In genomic region chr7:71472384-71473141, GRCm38 (mm10) we compare ENCODE assay signal across 10 mouse cellular contexts.
DNase-seq lines count a peak whose midpoint lies in the region; TF ChIP-seq lines count a peak whose summit lies in the region.
"Had no signal": no experiment of that assay in that cellular context is flagged by ENCODE, and none has a peak within 500 bp of the region (broad histone marks: within the 10 kb centered on the region; RNA-seq: fewer than 3 reads in every experiment).

No protein-coding gene starts in this region.

- no peaks in the 10 kb centered on the region for H3K36me3 ChIP-seq in kidney, adult 2 months (ENCODE audit: control insufficient read depth, insufficient read depth, low read length)

- H3K27ac ChIP-seq in kidney, adult 2 months (ENCODE audit: insufficient read depth, low read depth, low read length): peak overlapping the region; percentile 69

- H3K4me1 ChIP-seq in kidney, adult 2 months (ENCODE audit: control insufficient read depth, insufficient read depth, low read length): peaks cover 4% of the 10 kb centered on the region; the same call in 1 of the 2 replicates

- DNase-seq in cerebellum, postnatal 10 days: peak; percentile 53 to 55
- DNase-seq in cerebellum, adult 8-10 months: no peak
- DNase-seq in kidney, adult 2 months: no peak
- DNase-seq in kidney, postnatal 14 days: no peak
- peak; percentile 6 for DNase-seq in right cerebral cortex, adult 18-20 months
- DNase-seq in right cerebral cortex, adult 2 months (ENCODE audit: low spot score in 2 of 2): no peak
- DNase-seq in telencephalon, adult 2 months (ENCODE audit: low read depth, low spot score): peak; percentile 5
- DNase-seq in adrenal gland, postnatal 10 days: no peak
- DNase-seq: retina, postnatal 1 day had no signal

- no peak overlapping the region for H3K4me3 ChIP-seq in kidney, adult 2 months (ENCODE audit: insufficient read depth, low read depth, low read length)
- H3K4me3 ChIP-seq: megakaryocyte, embryonic 14.5 days had no signal

- no peaks in the 10 kb centered on the region; the same call in 1 of the 2 replicates for H3K27me3 ChIP-seq in kidney, adult 2 months (replicated peaks; ENCODE audit: control insufficient read depth, insufficient read depth, low read length)

- TF ChIP-seq POLR2A in kidney, adult 2 months (IDR thresholded peaks at IDR 0.05; ENCODE audit: low read depth, low read length): no peak

- no peak for TF ChIP-seq CTCF in kidney, adult 2 months (conservative IDR thresholded peaks at IDR 0.05; ENCODE audit: insufficient read depth, insufficient read length, low read depth, low read length)

- 54% methylated on average over 12 of the region's 12 CpGs for WGBS in kidney, adult 2 months

Comparison
In these comparisons a context has a peak if more than half of its experiments do, and no peak if none do; other contexts are left out.
1. DNase-seq: peak in cerebellum, postnatal 10 days (2 of 2), right cerebral cortex, adult 18-20 months (single experiment) and telencephalon, adult 2 months (single experiment); none in cerebellum, adult 8-10 months (single experiment), kidney, adult 2 months (single experiment), kidney, postnatal 14 days (single experiment), right cerebral cortex, adult 2 months (0 of 2) and adrenal gland, postnatal 10 days (single experiment).